Mouse (Mus musculus) limb, embryonic 12.5 days (tissue): ENCODE data around the gene Pde4d. TPM values are rescaled to one million over a fixed set of nuclear protein-coding genes. Genes with fewer than 3 reads are reported as not detected.
A peak's percentile ranks its signal among the peaks of the same experiment; 100 is the strongest.

ENCODE experiments used
- ATAC-seq: fragments of 200-750 bp; cut with Nextera tagmentation; 2 replicates; pipeline ENCODE4 v1.8.0; 2017; ENCODE audit warnings: low read depth, moderate TSS enrichment; ENCODE audit not compliant: insufficient number of reproducible peaks, insufficient read depth, low FRiP score, low TSS enrichment
- H3K27ac ChIP-seq: fragments of 300-500 bp; sonication (generic); 2 replicates; pipeline ENCODE4 v1.5.1; 2016; ENCODE audit warnings: mild to moderate bottlenecking, moderate library complexity
- H3K27me3 ChIP-seq: fragments of 300-500 bp; sonication (generic); 2 replicates; pipeline ENCODE4 v1.6.1; 2016; ENCODE audit warnings: mild to moderate bottlenecking, moderate library complexity
- H3K36me3 ChIP-seq: fragments of 300-500 bp; sonication (generic); 2 replicates; pipeline ENCODE4 v1.6.1; 2016; ENCODE audit warnings: mild to moderate bottlenecking, moderate library complexity
- H3K4me1 ChIP-seq: fragments of 300-500 bp; sonication (generic); replicated peaks from 2 replicates; pipeline ENCODE4 v1.6.1; 2016
- H3K4me2 ChIP-seq: fragments of 300-500 bp; sonication (generic); 2 replicates; pipeline ENCODE4 v1.6.1; 2016; ENCODE audit warnings: mild to moderate bottlenecking, moderate library complexity
- H3K4me3 ChIP-seq: fragments of 300-500 bp; sonication (generic); replicated peaks from 2 replicates; pipeline ENCODE4 v1.5.1; 2016; ENCODE audit warnings: mild to moderate bottlenecking
- H3K9ac ChIP-seq: fragments of 300-500 bp; sonication (generic); replicated peaks from 2 replicates; pipeline ENCODE4 v1.6.1; 2016; ENCODE audit warnings: mild to moderate bottlenecking, moderate library complexity
- H3K9me3 ChIP-seq: fragments of 300-500 bp; sonication (generic); 2 replicates; pipeline ENCODE4 v1.6.1; 2016; ENCODE audit warnings: mild to moderate bottlenecking, moderate library complexity
- WGBS: fragments of 180-500 bp; shearing (Covaris S2); methylation state at CpG from one replicate; pipeline ENCODE4 v1.1.7; 2016; 5-methylcytosine and 5-hydroxymethylcytosine counted together
- polyA plus RNA-seq: library from polyadenylated mRNA; unstranded; fragments of >200 nt; fragmentation: Nextera tagmentation; extraction: Ambion mirVana; gene quantifications from 2 replicates; pipeline ENCODE4 v1.2.1, GENCODE M21; 2016

The Pde4d gene
- polyA plus RNA-seq, 1 experiment from 2014 or later, result 23.7 TPM

GRCm38 (mm10) chr13:109053242-109054018 is 603.7 kb downstream of the Pde4d start:
- Histone ChIP-seq H3K4me3 (no peak overlapping the region), H3K36me3 (no peaks in the 10 kb centered on the region), H3K9ac (no peak overlapping the region), H3K27ac (no peak overlapping the region), H3K4me1 (no peaks in the 10 kb centered on the region; the same call in 1 of the 2 replicates), H3K4me2 (no peak overlapping the region), H3K27me3 (no peaks in the 10 kb centered on the region), H3K9me3 (no peaks in the 10 kb centered on the region)
- WGBS, result 76% methylated on average over 10 of the region's 10 CpGs
- ATAC-seq, result no peak

GRCm38 (mm10) chr13:109058045-109058444 is 608.3 kb downstream of the Pde4d start:
- no peaks in the 10 kb centered on the region for H3K36me3 ChIP-seq
- no peak for ATAC-seq
- H3K9me3 ChIP-seq, result no peaks in the 10 kb centered on the region
- H3K4me2 ChIP-seq, result no peak overlapping the region
- 25% methylated on average over 4 of the region's 4 CpGs for WGBS
- no peaks in the 10 kb centered on the region for H3K27me3 ChIP-seq
- no peak overlapping the region for H3K27ac ChIP-seq
- H3K4me3 ChIP-seq, result no peak overlapping the region
- no peak overlapping the region for H3K9ac ChIP-seq
- H3K4me1 ChIP-seq, result no peaks in the 10 kb centered on the region; the same call in 1 of the 2 replicates

GRCm38 (mm10) chr13:109066581-109067159 is 616.9 kb downstream of the Pde4d start:
- H3K4me3 ChIP-seq, result no peak overlapping the region
- H3K27ac ChIP-seq, result no peak overlapping the region
- H3K4me2 ChIP-seq, result no peak overlapping the region
- H3K9ac ChIP-seq, result no peak overlapping the region
- H3K27me3 ChIP-seq, result no peaks in the 10 kb centered on the region
- no peaks in the 10 kb centered on the region for H3K9me3 ChIP-seq
- no peak for ATAC-seq
- no peaks in the 10 kb centered on the region for H3K36me3 ChIP-seq
- 60% methylated on average over 4 of the region's 4 CpGs for WGBS
- peaks cover 17% of the 10 kb centered on the region for H3K4me1 ChIP-seq

- H3K27me3 ChIP-seq, result no peaks in the 10 kb centered on the region
- no peak overlapping the region for H3K4me2 ChIP-seq
- no peaks in the 10 kb centered on the region for H3K36me3 ChIP-seq
- ATAC-seq, result peak; percentile 42; the same call in 1 of the 2 replicates
- 17% methylated on average over 8 of the region's 8 CpGs for WGBS
- no peak overlapping the region for H3K4me3 ChIP-seq
- no peak overlapping the region for H3K27ac ChIP-seq
- H3K9ac ChIP-seq, result no peak overlapping the region
- H3K4me1 ChIP-seq, result peaks cover 17% of the 10 kb centered on the region
- no peaks in the 10 kb centered on the region for H3K9me3 ChIP-seq
These were observed 618.8 kb downstream of the Pde4d start for GRCm38 (mm10) chr13:109068258-109069219.

GRCm38 (mm10) chr13:109073371-109073770 is 623.6 kb downstream of the Pde4d start:
- Histone ChIP-seq H3K9me3 (no peaks in the 10 kb centered on the region), H3K27ac (no peak overlapping the region), H3K9ac (no peak overlapping the region), H3K4me2 (no peak overlapping the region), H3K4me1 (peaks cover 15% of the 10 kb centered on the region), H3K4me3 (no peak overlapping the region), H3K36me3 (no peaks in the 10 kb centered on the region), H3K27me3 (no peaks in the 10 kb centered on the region)
- 22% methylated on average over 2 of the region's 2 CpGs for WGBS
- no peak for ATAC-seq

- H3K4me2 ChIP-seq, result no peak overlapping the region
- no peaks in the 10 kb centered on the region for H3K9me3 ChIP-seq
- H3K36me3 ChIP-seq, result no peaks in the 10 kb centered on the region
- H3K4me1 ChIP-seq, result peaks cover 12% of the 10 kb centered on the region
- no peaks in the 10 kb centered on the region for H3K27me3 ChIP-seq
- no peak overlapping the region for H3K27ac ChIP-seq
- 18% methylated on average over 4 of the region's 4 CpGs for WGBS
- no peak overlapping the region for H3K9ac ChIP-seq
- ATAC-seq, result no peak
- no peak overlapping the region for H3K4me3 ChIP-seq
These were observed 624.3 kb downstream of the Pde4d start for GRCm38 (mm10) chr13:109074078-109074477.

GRCm38 (mm10) chr13:109092654-109093053 is 642.9 kb downstream of the Pde4d start:
- Histone ChIP-seq H3K27ac (no peak overlapping the region), H3K36me3 (no peaks in the 10 kb centered on the region), H3K9ac (no peak overlapping the region), H3K9me3 (no peaks in the 10 kb centered on the region), H3K27me3 (no peaks in the 10 kb centered on the region), H3K4me2 (no peak overlapping the region), H3K4me3 (no peak overlapping the region), H3K4me1 (no peaks in the 10 kb centered on the region)
- ATAC-seq, result no peak
- WGBS, result 79% methylated on average over 3 of the region's 3 CpGs

GRCm38 (mm10) chr13:109096654-109097053 is 646.9 kb downstream of the Pde4d start:
- ATAC-seq, result no peak
- no peaks in the 10 kb centered on the region for H3K27me3 ChIP-seq
- WGBS, result 68% methylated on average over 2 of the region's 2 CpGs
- H3K27ac ChIP-seq, result no peak overlapping the region
- no peaks in the 10 kb centered on the region for H3K36me3 ChIP-seq
- H3K9me3 ChIP-seq, result no peaks in the 10 kb centered on the region
- no peak overlapping the region for H3K9ac ChIP-seq
- H3K4me1 ChIP-seq, result no peaks in the 10 kb centered on the region
- H3K4me3 ChIP-seq, result no peak overlapping the region
- H3K4me2 ChIP-seq, result no peak overlapping the region

GRCm38 (mm10) chr13:109116004-109116341 is 666.2 kb downstream of the Pde4d start:
- Histone ChIP-seq H3K36me3 (no peaks in the 10 kb centered on the region), H3K4me3 (peak overlapping the region; percentile 51), H3K4me2 (peak overlapping the region; percentile 100), H3K27ac (no peak overlapping the region), H3K9ac (no peak overlapping the region), H3K9me3 (no peaks in the 10 kb centered on the region), H3K27me3 (peaks cover 21% of the 10 kb centered on the region), H3K4me1 (peaks cover 16% of the 10 kb centered on the region)
- peak; percentile 75 for ATAC-seq
- WGBS, result 1% methylated on average over 8 of the region's 8 CpGs

- no peak overlapping the region for H3K9ac ChIP-seq
- no peaks in the 10 kb centered on the region for H3K36me3 ChIP-seq
- peak overlapping the region; percentile 100 for H3K4me2 ChIP-seq
- peak overlapping the region; percentile 51 for H3K4me3 ChIP-seq
- H3K4me1 ChIP-seq, result peaks cover 16% of the 10 kb centered on the region
- no peak overlapping the region for H3K27ac ChIP-seq
- ATAC-seq, result peak; percentile 72
- peaks cover 21% of the 10 kb centered on the region for H3K27me3 ChIP-seq
- H3K9me3 ChIP-seq, result no peaks in the 10 kb centered on the region
- under 1% methylated on average over 60 of the region's 63 CpGs for WGBS
These were observed 666.8 kb downstream of the Pde4d start for GRCm38 (mm10) chr13:109116342-109117201.
